Mouse (Mus musculus) gastrocnemius, postnatal 25 days (tissue): ENCODE results near the gene Hic1. TPM values are rescaled to one million over a fixed set of nuclear protein-coding genes. Genes with fewer than 3 reads are reported as not detected.

Experiments used
- DNase-seq: peaks from one replicate; pipeline ENCODE4 v3.0.0; 2022
- long read RNA-seq, 2 experiments: library from polyadenylated mRNA; stranded (forward); transcript quantifications; one replicate each; pipeline ENCODE4 v2.0.0; 2021
- total RNA-seq, 2 experiments: library from RNA; stranded (reverse); gene quantifications; 1 replicate in 1 of 2; 2 replicates in 1 of 2; pipeline ENCODE4 v1.2.3; 2021

Hic1 gene
- total RNA-seq = 1 to 10 TPM; 5.7 to 5.9 TPM
- long read RNA-seq, experiment 1, partial matches to known transcripts = 0 of 3 reads
- long read RNA-seq, experiment 1, other reads (novel, unspliced or antisense) = 2 of 3 reads
- long read RNA-seq, experiment 2, partial matches to known transcripts = 0 of 5 reads
- long read RNA-seq, experiment 2, other reads (novel, unspliced or antisense) = 2 of 5 reads

DNA sequence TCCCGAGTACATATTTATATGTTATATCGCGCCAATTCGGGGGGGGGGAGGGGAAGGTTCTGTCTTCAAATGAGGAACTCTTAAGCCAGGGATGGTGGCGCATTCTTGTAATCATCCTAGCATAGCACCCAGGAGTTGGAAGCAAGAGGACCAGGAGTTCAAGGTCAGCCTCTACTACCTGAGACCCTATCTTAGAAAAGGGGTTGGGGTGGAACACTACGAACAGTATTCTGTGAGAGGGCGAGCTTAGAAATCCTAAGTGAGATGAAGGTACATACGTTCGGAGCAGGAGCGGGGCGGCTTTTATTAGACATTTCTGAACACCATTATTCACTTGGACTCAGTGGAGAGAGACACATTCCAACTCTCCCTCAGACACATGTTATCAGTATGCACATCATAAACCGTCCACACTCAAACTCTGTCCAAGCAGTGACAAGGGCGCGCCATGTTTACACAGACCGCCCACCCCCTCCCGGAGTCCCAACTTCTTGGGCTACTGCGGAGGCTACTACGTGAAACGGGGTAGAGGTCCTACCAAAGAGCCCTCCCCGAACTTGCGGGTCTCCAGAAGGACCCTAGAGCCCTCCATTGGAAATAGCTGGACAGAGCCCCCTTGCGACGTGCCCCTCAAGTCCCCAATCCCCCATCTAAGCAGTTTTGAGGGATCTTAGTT lies at the start of gene Hic1:
Hic1 (minus strand) TSS at position 115 of the 676 bp plus-strand sequence.
- no peak for DNase-seq

DNA sequence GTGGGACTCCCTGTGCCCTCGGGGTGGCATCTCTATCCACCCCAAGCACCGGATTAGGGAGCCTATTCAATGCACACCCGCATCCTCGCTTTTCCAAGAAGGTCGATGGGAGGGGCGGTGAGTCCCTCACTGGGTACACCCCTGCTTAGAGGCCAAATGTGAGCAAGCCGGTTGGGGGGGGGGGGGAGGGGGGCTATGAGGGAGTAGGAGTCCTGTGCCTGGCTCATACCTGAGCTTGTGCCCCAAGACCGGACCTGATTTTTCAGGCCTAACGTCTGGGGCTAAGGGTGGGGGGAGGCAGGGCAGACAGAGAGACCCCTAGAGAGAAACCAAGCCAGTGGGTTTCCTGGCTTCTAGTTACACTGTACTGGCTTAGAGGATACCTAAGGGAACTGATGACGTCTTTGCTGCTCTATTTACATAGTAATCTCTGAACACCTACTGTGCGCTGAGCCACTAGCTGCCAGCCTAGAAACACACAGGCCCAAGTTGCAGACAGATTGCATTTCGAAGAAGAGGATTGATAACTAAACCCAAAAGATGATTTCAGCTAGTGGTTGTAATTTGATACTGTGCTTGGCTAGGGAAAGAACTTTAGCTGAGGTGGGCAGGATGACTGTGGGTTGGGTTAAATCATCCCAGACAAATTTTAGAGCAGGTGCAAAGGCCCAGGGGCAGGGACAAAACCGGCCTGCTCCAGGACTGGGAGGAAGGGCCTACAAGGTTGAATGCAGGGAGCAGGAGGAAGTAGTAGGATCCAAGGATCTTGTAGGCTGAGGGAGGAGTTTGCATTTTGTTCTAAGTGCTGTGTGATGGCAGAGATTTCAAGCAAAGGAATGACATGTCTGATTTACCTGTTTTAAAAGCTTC lies 45.0 kb upstream of the Hic1 start:
- no peak for DNase-seq

DNA sequence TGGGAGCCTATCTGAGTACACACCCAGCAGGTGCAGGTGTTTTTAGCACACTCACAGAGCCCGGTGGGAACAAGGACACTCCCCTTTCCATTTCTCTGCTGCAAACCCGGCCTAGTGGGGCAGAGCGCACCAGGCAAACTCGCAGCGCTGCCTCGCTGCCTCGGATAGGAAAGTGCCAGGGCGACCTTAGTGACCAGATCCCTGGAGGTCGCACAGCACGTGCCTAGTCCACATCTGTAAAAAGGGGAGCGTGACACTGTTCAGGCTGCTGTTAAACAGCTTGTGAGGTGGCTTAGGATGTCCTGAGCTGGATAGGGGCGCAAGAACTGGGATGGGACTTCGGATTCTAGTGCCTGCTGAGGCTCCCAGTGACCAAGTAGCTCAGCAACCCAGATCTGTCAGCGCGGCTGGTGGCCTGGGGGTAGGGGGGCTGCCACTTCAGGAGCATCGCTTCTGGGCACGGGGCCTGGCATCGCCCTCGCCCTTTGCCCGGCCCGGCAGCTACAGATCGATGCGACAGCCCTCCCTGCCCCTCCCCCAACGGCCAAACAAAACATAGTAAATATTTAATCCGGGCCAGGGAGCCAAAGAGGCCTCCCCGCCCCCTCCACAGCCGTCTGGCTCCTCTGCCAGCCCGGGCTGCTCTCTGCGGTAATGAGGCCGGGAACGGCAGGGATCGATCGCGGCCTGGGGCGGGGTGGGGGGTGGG lies 44.2 kb upstream of the Hic1 start:
- DNase-seq = no peak

DNA sequence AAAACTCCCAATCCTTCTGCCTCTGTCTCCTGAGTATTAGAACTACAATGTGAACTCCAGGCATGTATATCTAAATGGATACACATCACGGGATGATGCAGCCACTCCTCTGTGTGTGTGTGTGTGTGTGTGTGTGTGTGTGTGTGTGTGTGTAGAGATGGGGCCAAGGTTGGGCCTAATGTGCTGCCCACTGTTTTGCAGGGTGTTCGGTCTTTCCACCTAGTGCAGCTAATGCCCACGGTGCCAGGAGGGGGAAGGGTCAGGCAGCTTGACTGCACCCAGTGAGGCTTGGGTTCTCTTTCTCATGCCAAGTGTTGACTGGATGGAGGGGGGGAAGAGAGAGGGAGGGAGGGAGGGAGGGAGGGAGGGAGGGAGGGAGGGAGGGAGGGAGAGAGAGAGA lies 43.6 kb upstream of the Hic1 start:
- no peak for DNase-seq

DNA sequence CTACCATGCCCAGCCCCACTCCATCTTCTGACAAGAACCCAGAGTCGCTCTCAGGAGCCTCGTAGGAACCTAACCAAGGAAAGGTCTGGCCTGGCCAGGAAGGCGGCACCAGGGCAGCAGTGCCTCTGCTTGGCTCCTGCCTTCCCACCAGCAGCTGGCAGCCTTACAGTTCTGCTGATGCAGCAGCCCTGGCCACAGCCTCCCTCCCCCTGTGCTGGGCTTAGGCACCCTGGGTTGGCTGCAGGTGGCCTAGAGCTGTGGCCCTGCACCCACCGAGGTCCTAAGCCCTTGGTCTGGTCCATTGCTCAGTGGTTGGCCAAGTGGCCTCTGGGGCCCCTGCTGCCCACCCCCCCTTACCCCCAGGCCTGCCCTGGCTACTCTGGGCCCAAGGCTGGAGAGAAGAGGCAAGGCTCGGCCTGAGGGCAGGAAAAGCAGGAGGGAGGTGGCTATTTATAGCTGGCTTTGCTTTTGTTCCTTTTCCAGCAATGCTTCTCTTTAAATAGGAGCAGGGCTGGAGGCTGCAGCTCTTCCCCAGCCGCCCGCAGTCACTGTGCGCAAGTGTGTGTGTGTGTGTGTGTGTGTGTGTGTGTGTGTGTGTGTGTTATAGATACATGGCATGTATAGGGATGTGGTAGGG lies 42.8 kb upstream of the Hic1 start:
- DNase-seq = peak; percentile 72

DNA sequence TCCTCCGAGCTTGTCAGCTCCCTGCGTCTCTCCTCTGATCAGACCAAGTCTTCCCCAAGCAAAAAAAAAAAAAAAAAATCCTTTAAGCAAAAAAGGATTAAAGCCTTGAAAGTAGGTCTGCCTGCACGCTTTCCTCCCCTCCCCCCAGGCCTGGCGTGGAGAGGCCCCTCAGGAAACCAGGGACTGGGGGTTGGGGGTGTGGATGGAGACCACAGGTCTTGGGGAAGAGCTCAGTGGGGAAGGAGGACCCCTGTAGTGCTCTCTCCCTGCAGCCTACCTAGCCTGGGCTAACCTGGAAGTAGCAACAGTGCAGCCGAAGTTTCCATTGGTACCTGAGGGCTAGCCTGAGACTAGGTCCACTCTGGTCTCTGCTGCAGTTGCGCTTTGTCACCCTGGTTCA lies 41.4 kb upstream of the Hic1 start:
- no peak for DNase-seq

DNA sequence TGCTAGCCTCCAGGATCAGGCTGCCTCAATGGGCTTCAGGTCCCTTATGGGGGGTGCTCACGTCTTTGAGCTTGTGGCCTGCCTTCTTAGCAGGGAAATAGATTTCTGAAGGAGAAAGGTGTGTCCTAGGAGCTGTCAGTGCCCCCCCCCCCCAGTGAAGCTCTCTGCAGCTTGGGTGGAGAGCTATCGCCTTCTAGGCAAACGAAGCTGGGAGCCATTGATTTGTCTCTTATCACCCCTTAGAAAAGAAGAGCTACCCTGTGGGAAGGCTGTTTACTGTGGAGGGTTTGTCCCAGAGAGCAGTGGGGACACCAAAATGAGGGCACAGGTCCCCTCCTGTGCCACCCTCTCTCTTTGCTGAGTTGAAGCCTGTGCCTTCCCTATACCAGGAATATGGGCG lies 40.8 kb upstream of the Hic1 start:
- DNase-seq = no peak

DNA sequence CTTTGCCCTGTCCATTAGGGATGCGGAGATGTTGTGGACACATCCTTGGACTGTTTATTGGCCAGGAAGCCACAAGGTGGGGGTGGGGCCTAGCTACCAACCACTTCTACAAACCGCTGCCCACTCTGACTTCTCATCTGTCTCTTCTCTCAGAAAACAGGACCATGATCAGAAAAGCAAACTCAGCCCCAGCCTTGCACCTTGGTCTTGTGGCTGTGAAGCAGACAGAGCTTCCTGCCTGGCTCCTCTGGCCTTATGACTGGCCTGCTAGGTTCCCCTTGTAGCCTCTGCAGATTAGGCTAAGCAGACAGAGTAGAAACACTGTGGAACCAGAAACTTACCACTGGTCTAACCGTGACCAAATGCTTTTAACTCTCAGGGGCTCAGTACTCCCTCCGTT lies 40.0 kb upstream of the Hic1 start:
- DNase-seq = no peak

DNA sequence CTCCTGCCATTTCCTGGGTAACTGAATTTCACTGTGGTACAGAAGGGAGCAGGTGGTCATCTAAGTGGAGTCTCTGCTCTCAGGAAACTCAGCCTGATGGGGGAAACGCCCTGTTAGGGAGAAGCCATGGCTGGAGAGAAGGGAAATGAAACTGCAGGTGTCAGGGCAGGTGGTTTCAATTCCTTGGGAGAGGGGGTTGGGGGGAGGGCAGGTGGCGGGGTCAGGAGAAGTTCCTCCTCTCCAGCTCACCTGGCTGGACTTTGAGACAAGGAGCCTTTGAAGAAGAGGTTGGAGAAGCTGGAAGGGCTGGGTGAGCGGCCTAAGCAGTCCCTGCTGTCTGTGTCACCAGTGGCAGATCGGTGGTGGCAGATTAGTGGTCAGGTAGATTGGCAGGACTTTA lies 37.0 kb upstream of the Hic1 start:
- no peak for DNase-seq

DNA sequence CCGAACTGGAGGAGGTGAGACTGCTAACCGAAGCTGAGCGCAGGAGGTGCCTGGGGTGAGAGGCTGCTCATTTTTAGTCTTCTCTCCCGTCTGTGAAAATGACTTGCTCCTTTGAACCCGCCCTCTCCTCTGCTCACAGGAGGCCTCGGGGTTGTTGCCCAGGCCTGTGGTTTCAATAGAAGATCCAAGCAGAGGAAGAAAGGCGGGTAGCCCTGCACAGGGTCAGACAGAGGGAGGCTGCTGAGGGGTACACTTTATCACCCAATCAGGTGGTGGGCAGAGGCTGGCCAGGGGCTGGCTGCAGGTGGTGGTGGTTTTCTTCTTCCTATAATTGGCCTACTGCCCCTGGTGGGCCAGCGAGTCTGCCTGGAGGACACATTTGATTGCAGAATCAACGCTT lies 35.2 kb upstream of the Hic1 start:
- no peak for DNase-seq

DNA sequence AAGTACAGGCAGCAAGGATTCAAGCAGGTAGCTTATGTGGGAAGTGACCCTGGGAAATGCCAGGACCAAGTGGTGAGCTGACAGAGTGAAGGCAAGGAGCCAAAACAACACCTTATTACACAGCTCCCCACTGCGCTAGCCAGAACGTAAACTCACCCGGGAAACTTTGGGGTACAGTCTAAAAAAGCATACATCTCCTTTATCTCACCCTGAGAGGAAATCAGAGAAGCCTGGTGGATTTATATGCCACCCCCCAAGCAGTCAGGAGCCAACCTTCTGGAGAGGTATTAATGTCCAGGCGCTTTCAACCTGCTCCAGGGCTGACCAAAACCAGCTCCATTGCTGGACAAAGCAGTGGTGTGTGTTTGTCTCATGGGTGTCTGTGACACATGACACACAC lies 34.6 kb upstream of the Hic1 start:
- DNase-seq = no peak

DNA sequence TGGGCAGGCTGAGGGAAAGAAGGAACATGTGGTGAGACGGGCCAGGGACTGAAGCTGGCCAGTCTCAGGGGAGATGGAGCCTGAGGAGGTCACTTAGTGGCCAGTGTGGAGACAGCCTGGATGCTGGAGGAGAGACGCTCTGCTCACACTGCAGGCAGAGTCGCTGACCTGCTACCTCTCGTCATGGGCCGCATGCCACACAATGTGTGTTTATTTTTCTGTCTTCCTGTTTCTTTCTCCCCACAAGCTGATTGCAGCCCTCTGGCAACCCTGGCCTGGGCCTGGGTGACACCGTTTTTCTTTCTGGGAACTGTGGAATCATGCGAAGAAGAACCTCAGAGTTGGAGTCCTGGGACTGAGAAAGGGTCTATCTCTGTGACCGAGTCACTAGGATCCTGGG lies 32.4 kb upstream of the Hic1 start:
- DNase-seq = no peak

DNA sequence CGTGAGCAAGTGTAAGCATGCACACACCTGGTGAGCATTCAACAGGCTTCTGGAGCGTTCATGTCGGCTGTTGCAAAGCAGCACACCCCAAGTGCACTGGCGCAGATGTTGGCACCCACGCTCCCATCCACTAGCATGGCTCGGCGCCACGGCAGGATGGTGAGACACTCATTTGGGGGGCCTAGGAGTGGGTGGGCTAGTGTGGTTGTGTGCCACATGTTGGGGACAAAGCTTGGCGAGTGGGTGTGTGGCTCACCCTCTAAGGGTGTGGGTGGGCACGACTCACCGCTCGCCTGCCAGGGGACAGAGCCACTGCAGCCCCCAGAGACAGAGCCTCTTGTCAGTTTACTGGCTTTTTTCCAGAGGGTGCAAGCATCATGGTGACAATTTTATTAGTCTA lies 31.6 kb upstream of the Hic1 start:
- DNase-seq = no peak

DNA sequence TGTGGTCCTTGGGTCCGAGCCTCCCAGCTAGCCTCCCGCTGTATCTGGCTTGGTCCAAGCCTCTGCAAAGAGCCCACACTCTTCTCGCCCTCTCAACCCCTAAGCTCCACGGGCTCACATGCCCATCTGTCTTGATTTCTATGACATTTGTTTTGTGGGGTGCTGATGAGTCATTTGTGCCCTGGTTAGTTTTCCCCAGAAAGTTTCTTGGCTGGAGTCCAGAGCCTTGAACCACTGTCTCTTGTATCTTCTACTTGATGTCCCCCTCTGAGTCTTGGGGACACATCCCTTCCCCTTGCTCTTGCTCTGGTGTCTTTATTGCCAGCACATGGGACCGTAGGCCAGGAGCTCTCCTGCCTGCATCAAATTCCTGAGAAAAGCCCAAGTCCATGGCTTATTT lies 30.6 kb upstream of the Hic1 start:
- DNase-seq = no peak

DNA sequence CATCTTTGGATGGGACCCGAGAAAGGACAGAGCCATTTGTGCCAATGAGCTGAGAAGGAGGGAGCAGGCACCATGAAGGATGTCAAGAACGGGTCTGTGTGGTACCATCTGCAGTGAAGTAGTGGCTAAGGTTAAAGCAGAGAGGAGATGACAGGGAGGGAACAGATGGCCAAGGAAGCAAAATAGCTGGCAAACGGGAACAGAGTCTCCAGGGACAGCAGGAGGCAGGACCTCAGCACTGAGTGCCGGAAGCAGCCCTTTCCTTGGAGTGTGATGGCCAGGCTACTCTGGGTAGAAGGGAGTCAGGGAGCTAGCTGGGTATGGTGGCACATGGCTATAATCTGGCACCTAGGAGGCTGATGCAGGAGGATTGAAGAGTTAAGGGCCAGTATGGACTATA lies 29.5 kb upstream of the Hic1 start:
- no peak for DNase-seq

DNA sequence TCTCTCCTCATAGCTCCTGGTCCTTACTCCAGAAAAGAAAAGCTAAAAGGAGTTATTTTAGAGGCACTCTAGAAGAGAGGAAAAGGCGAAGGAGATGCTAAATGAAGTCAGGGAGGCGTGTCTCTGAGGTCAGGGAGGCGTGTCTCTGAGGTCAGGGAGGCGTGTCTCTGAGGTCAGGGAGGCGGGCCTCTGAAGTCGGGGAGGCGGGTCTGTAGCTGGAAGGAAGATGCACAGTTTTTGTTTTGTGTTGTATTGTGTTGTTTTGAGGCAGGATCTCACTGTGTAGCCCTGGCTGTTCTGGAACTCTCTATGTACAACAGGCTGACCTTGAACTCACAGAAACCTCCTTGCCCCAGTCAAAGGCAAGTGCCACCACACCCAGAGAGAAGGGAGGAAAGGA lies 28.6 kb upstream of the Hic1 start:
- DNase-seq = no peak

DNA sequence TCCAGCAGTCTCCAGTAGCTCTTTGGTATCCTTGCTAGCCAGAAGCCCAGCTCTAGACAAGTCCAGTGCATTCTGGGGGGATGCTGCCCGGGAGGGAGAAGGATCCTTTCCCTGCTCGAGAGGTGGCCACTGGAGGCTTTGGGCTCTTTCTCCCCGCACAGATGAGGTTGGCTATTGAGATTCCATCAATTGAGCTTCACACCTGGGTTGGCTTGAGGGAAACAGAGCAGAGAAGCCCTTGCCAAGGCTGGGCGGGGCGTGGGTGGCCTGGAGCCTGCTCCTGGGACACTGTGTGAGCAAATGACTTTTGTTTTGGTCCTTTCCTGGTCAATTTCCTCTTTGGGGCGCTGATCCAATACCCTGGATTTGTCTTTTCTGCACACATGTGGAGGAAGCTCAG lies 26.8 kb upstream of the Hic1 start:
- DNase-seq = no peak

DNA sequence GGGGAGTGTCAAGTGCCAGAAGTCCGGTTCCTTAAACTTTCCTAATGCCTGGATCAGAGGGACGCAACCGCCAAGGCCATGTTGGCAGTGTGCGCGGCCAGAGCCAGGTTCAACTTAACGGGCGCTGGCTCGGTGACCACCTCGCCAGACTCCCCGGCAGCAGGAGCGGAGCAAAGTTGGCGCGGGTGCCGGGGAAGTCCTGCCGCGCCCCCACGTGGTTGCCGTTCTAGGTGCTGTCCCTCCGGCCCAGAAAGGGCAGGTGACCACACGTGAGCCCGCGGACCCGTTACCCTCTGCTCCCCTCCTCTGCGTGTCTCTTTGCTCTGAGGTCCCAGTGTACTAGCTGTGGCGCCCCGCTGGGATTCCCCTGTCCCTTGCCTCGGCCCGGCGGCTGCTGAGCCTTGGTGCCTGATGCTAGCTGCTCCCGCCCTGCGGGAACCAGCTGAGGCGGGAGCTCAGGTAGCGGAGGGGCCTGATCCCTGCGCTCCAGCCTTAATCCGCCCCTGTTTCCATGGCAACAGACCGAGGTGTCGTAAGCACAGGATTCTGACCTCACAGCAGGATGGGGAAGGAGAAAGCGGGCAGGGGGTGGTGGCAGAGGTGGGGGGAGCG lies 25.6 kb upstream of the Hic1 start:
- DNase-seq = no peak

DNA sequence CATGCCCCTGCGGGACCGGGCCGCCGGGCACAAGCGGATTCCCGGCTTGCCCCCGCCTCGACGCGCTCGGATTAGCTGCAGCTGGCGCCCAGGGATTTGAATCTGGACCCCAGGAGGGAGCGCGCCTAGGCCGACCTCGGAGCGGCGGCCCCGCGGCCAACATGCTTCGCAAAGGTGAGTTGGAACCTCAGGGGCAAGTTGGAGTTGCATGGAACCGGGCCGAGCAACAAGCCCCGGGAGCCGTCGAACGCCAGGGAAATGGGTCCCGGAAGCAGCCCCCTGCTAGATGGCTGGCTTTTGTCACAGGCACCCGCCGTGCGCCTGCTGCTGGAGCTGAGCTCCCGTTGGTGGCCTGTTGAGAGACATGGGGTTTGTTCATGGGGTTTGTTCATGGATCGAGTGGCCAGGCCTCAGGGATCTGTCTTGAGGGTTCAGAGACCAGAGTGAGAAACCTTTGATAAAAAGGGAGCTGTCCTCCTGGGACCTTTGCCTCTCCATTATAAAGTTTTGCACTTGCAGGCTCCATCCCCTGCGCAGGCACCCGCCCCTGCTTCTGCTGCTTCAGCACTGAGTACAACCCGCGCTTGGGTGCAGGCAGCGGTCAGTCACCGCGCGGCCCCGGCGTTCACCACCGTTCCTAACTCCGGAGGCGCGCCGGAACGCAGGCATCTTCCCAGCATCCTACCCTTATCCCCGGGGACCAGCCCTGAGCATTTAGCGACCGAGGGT lies 25.0 kb upstream of the Hic1 start:
- DNase-seq = no peak

DNA sequence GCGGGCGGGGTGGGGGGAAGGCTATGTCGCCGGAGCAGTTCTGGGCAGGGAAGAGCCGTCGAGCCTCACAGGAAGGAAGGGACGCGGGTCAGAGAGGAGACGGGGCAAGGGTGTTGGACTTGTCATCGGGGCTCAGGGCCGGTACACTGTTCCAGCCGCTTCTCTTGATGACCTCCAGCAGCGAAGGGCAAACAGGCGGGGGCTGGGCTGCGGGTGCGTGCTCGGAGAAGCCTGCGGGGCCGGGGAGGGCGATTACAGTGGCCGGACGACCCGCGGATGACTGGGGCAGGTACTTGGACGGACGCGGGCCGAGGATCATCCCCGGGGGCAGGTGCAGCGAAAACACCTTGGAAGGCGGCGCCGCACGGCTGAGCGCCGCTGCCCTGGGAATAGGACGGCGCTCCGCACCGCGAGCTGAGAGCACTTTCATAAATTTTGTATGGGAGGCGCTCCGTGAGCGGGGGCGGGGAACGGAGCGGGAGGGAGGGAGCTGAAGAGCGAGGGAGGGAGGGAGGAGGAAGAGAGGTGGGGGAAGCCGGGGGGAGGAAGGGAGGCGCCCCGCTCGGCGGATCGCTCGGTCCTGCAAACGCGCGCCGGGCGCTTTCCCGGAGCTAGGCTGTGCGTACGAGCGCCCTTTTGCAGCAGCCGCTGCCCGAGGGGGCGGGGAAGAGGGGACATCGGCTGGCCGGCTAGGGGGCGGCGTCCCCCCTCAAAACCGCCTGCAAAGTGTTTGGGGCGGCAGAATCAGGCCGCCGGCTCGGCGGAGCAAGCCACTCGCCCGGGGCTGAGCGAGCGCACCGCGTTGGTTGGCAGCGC lies 24.1 kb upstream of the Hic1 start, which contains the start of gene Rtn4rl1:
Rtn4rl1 (plus strand) TSS at position 528 of the 816 bp plus-strand sequence.
- peak; percentile 66 for DNase-seq
